Mouse (Mus musculus): ENCODE measurements around the gene Nkapd1.

GRCm38 (mm10) chr9:50616161-50616560 is 1.1 kb downstream of the Nkapd1 start:
- no peak for TF ChIP-seq CTCF (IDR thresholded peaks at IDR 0.05; ENCODE audit: control insufficient read depth, insufficient read depth, insufficient read length)
- no peak for TF ChIP-seq MAX (IDR thresholded peaks at IDR 0.05)
- no peak for TF ChIP-seq FOSL1 (IDR thresholded peaks at IDR 0.05; ENCODE audit: insufficient read depth, low read length, poor library complexity, severe bottlenecking)
- no peak for TF ChIP-seq USF1 (IDR thresholded peaks at IDR 0.05; ENCODE audit: low read depth)
- TF ChIP-seq MYOD1 (IDR thresholded peaks at IDR 0.05; ENCODE audit: control insufficient read depth, insufficient read length, low read depth), result no peak
- no peak for TF ChIP-seq CEBPB (IDR thresholded peaks at IDR 0.05; ENCODE audit: low read depth)

All from C2C12 (cell line).